10 mouse cellular contexts compared by ENCODE assay signal in the genomic region with DNA sequence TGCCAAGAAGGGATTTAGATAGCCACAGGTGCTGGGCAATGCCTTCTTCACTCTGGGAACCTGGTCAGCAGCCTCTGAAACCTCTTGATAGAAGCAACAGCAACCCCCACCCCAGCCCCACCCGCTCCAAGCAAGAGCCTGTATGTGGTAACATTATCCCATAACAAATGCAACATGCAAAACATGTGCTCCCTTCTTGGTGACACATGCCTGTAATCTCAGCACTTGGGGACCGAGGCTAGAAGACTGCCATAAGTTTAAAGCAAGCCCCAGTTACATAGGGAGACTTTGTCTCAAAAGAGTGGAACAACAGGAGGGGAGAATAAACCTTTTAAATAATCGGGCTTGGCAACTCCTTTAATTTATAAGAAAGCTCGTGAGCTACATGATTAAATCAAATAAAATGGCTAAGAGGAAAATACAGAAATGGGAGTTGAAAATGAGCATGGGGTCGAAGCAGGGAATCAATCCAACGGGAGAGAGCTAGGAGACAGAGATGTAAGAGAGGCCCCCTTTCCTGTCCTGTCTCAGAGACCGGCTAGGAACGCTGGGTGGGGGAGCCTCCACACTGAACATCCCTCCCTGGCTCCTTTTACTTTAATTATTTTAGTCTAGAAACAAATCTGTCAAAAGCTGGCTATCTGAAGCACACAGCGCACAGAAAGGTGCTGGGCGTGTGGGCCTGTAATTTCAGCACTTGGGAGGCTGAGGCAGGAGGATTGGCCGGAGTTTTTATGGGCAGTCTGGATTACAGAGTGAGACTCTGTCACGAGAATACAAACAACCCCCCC. TPM values are rescaled to one million over a fixed set of nuclear protein-coding genes. Genes with fewer than 3 reads are reported as not detected.
A peak's percentile ranks its signal among the peaks of the same experiment; 100 is the strongest.
DNase-seq lines count a peak whose midpoint lies in the region; ATAC-seq and TF ChIP-seq lines count a peak whose summit lies in the region.
"Had no signal": no experiment of that assay in that cellular context is flagged by ENCODE, and none has a peak within 500 bp of the region (broad histone marks: within the 10 kb centered on the region; RNA-seq: fewer than 3 reads in every experiment).

No protein-coding gene starts in this region.

- TF ChIP-seq EP300 in heart, adult 2 months (IDR thresholded peaks at IDR 0.05; ENCODE audit: insufficient read depth, low read depth, low read length): no peak

- intact Hi-C loops in heart, adult 2 months (cut with DNase I): loop anchor here (2.0 to 5.0 kb wide), 5 partner anchors 96 to 381 kb away; a partner anchor contains a TSS

- peak overlapping the region; percentile 100 for H3K4me2 ChIP-seq in hindbrain, embryonic 16.5 days (ENCODE audit: low read length)
- H3K4me2 ChIP-seq in midbrain, embryonic 11.5 days: peak overlapping the region; percentile 98

- H3K27me3 ChIP-seq in heart, adult 2 months (ENCODE audit: control insufficient read depth, insufficient read depth, low read length): no peaks in the 10 kb centered on the region
- peaks cover 42% of the 10 kb centered on the region for H3K27me3 ChIP-seq in hindbrain, embryonic 16.5 days (replicated peaks; ENCODE audit: control insufficient read depth, insufficient read depth, low read length)
- H3K27me3 ChIP-seq in midbrain, embryonic 11.5 days (ENCODE audit: control insufficient read depth, insufficient read depth, low read length): peaks cover 39% of the 10 kb centered on the region
- H3K27me3 ChIP-seq in thymus, adult 2 months (ENCODE audit: control insufficient read depth, insufficient read depth, low read length): peaks cover 23% of the 10 kb centered on the region

- H3K9ac ChIP-seq in heart, adult 2 months (ENCODE audit: low read depth, low read length): no peak overlapping the region
- no peak overlapping the region for H3K9ac ChIP-seq in ES-E14 (ENCODE audit: insufficient read depth, low read depth, low read length, poor library complexity, severe bottlenecking)
- H3K9ac ChIP-seq in hindbrain, embryonic 16.5 days (ENCODE audit: low read depth, low read length): no peak overlapping the region
- no peak overlapping the region for H3K9ac ChIP-seq in midbrain, embryonic 11.5 days (ENCODE audit: low read length)

- 44% methylated on average over 12 of the region's 12 CpGs for WGBS in heart, adult 2 months
- WGBS in hindbrain, embryonic 16.5 days: 52% methylated on average over 12 of the region's 12 CpGs
- WGBS in midbrain, embryonic 11.5 days: 50% methylated on average over 12 of the region's 12 CpGs
- WGBS in thymus, adult 2 months: 40% methylated on average over 12 of the region's 12 CpGs

- TF ChIP-seq POLR2A in heart, adult 2 months (IDR thresholded peaks at IDR 0.05; ENCODE audit: insufficient read depth, low read depth, low read length): no peak
- no peak for TF ChIP-seq POLR2A in thymus, adult 2 months (IDR thresholded peaks at IDR 0.05; ENCODE audit: control insufficient read depth, extremely low read depth, insufficient read depth, low read length, poor library complexity)

- no peak for TF ChIP-seq CTCF in heart, adult 2 months (IDR thresholded peaks at IDR 0.05)
- no peak for TF ChIP-seq CTCF in thymus, adult 2 months (IDR thresholded peaks at IDR 0.05; ENCODE audit: borderline replicate concordance, control insufficient read depth, extremely low read depth, insufficient read depth, low read length, poor library complexity)

- H3K27ac ChIP-seq in heart, adult 2 months: no peak overlapping the region
- H3K27ac ChIP-seq in ES-E14 (ENCODE audit: insufficient read depth, low read depth, low read length, poor library complexity, severe bottlenecking): no peak overlapping the region
- H3K27ac ChIP-seq in hindbrain, embryonic 16.5 days (ENCODE audit: low read depth, low read length): no peak overlapping the region
- H3K27ac ChIP-seq in midbrain, embryonic 11.5 days (ENCODE audit: low read depth, low read length): no peak overlapping the region
- no peak overlapping the region for H3K27ac ChIP-seq in thymus, adult 2 months (ENCODE audit: control insufficient read depth, insufficient read depth, low read length)

- H3K4me1 ChIP-seq in heart, adult 2 months (ENCODE audit: control insufficient read depth, insufficient read depth, low read length): peaks cover 8% of the 10 kb centered on the region
- H3K4me1 ChIP-seq in ES-E14 (ENCODE audit: control insufficient read depth in 2 of 2, insufficient read depth in 2 of 2, low read length in 2 of 2, poor library complexity in 1 of 2): peaks cover 3 to 13% of the 10 kb centered on the region in 2 experiments; a peak in 3 of 4 replicates
- peaks cover 31% of the 10 kb centered on the region for H3K4me1 ChIP-seq in hindbrain, embryonic 16.5 days (ENCODE audit: control insufficient read depth, insufficient read depth, low read depth, low read length)
- H3K4me1 ChIP-seq in midbrain, embryonic 11.5 days (ENCODE audit: control insufficient read depth, insufficient read depth, low read length): peaks cover 36% of the 10 kb centered on the region
- H3K4me1 ChIP-seq in thymus, adult 2 months (replicated peaks; ENCODE audit: control insufficient read depth, insufficient read depth, low read length): 0 out of 2 replicates have a peak, but pooled peaks cover 13% of the 10 kb centered on the region

- ATAC-seq in hindbrain, embryonic 16.5 days: no peak
- ATAC-seq in midbrain, embryonic 11.5 days (ENCODE audit: low FRiP score): no peak
- no peak for ATAC-seq in inflammation-experienced regulatory T-cells, adult 6 months

- H3K36me3 ChIP-seq in heart, adult 2 months (ENCODE audit: control insufficient read depth, insufficient read depth, low read length): no peaks in the 10 kb centered on the region
- H3K36me3 ChIP-seq in ES-E14 (ENCODE audit: control insufficient read depth, insufficient read depth, low read length, poor library complexity, severe bottlenecking): no peaks in the 10 kb centered on the region
- no peaks in the 10 kb centered on the region for H3K36me3 ChIP-seq in hindbrain, embryonic 16.5 days (ENCODE audit: control insufficient read depth, insufficient read depth, low read length)
- no peaks in the 10 kb centered on the region for H3K36me3 ChIP-seq in midbrain, embryonic 11.5 days (ENCODE audit: control insufficient read depth, insufficient read depth, low read length)
- no peaks in the 10 kb centered on the region for H3K36me3 ChIP-seq in thymus, adult 2 months (ENCODE audit: control insufficient read depth, insufficient read depth, low read length)

- no peaks in the 10 kb centered on the region for H3K79me2 ChIP-seq in heart, adult 2 months (replicated peaks; ENCODE audit: control insufficient read depth, insufficient read depth, low read length)

- peak in 1 of 2 experiments; percentile 22 for DNase-seq in heart, adult 2 months
- no peak for DNase-seq in heart, adult 8-10 months (ENCODE audit: low spot score)
- DNase-seq in ES-E14 (ENCODE audit: low read depth, low spot score): no peak
- peak; percentile 86 for DNase-seq in midbrain, embryonic 11.5 days (ENCODE audit: low spot score, missing footprints)
- DNase-seq in thymus, adult 2 months: no peak
- no peak for DNase-seq in left cerebral cortex, adult 18-20 months (ENCODE audit: low spot score in 2 of 2)

- peak overlapping the region; percentile 81 for H3K4me3 ChIP-seq in heart, adult 2 months
- 0 out of 4 replicates have a peak overlapping the region, but pooled peaks have one; percentile 13 to 63 for H3K4me3 ChIP-seq in ES-E14 (ENCODE audit: insufficient read depth in 1 of 2, low read depth in 1 of 2, low read length in 2 of 2, poor library complexity in 1 of 2, severe bottlenecking in 1 of 2)
- H3K4me3 ChIP-seq in hindbrain, embryonic 16.5 days (ENCODE audit: low read length): peak overlapping the region; percentile 55; the same call in 1 of the 2 replicates
- peak overlapping the region; percentile 52 for H3K4me3 ChIP-seq in midbrain, embryonic 11.5 days (ENCODE audit: low read depth, low read length)
- H3K4me3 ChIP-seq in thymus, adult 2 months (ENCODE audit: control insufficient read depth, insufficient read depth, low read length): no peak overlapping the region

- in situ Hi-C loops in ES-E14 (cut with MboI; ENCODE audit: low sequenced_read_pairs in 2 of 2, unreplicated experiment in 2 of 2): no loop called here

- H3K9me3 ChIP-seq in ES-E14 (ENCODE audit: control insufficient read depth, insufficient read depth, low read depth, low read length): no peaks in the 10 kb centered on the region
- H3K9me3 ChIP-seq in hindbrain, embryonic 16.5 days (ENCODE audit: control insufficient read depth, low read length): no peaks in the 10 kb centered on the region
- H3K9me3 ChIP-seq in midbrain, embryonic 11.5 days (ENCODE audit: control insufficient read depth, low read length): no peaks in the 10 kb centered on the region

TF ChIP-seq in ES-E14, 5 proteins besides CTCF, POLR2A, EP300 and RAD21:
- TF ChIP-seq ZC3H11A (IDR thresholded peaks at IDR 0.05; ENCODE audit: borderline replicate concordance, low read depth, low read length) (no peak), CHD2 (IDR thresholded peaks at IDR 0.05; ENCODE audit: low read depth, low read length) (no peak), HCFC1 (IDR thresholded peaks at IDR 0.05; ENCODE audit: borderline replicate concordance, insufficient read depth, low read length) (no peak), MAFK (IDR thresholded peaks at IDR 0.05; ENCODE audit: insufficient read depth, low read depth, low read length) (no peak), ZNF384 (IDR thresholded peaks at IDR 0.05; ENCODE audit: low read depth, low read length) (no peak)

RNA-seq across cellular contexts. Expression of a gene that starts 17.0 kb away (rescaled TPM):
- not detected for total RNA-seq in heart, adult 2 months (2021)
- not detected in 2 replicates for polyA plus RNA-seq in heart, adult 2 months (2012; rRNA removed)
- not detected for total RNA-seq in heart, adult 8-10 months (2022)
- not detected in 2 replicates for total RNA-seq in ES-E14 (2012; rRNA removed)
- not detected in 2 replicates for polyA plus RNA-seq in hindbrain, embryonic 16.5 days (2015; fragmentation: Nextera tagmentation; extraction: Ambion mirVana)
- polyA plus RNA-seq in midbrain, embryonic 11.5 days (2014; fragmentation: Nextera tagmentation; extraction: Ambion mirVana): not detected in 2 replicates
- polyA plus RNA-seq in inflammation-experienced regulatory T-cells, adult 6 months (2017; shearing (Covaris generic)): not detected
- polyA plus RNA-seq in thymus, adult 2 months (2012; rRNA removed): not detected in 2 replicates
- not detected for total RNA-seq in left cerebral cortex, adult 18-20 months (2021)
- total RNA-seq: adrenal gland, adult 18-20 months; layer of hippocampus, postnatal 10 days had no signal

RNA-seq across cellular contexts. Expression of a gene that starts 36.2 kb away (rescaled TPM):
- 10 to 100 TPM; 11.0 to 11.5 TPM for total RNA-seq in heart, adult 2 months (2021)
- polyA plus RNA-seq in heart, adult 2 months (2012; rRNA removed): 3.6 and 7.1 TPM in 2 replicates
- total RNA-seq in heart, adult 8-10 months (2022): 10 to 100 TPM in 1 of 4 experiments, 1 to 10 TPM in 3; 3.0 to 10.3 (median 4.2) TPM
- total RNA-seq in ES-E14 (2012; rRNA removed): 5.1 and 8.0 TPM in 2 replicates
- polyA plus RNA-seq in hindbrain, embryonic 16.5 days (2015; fragmentation: Nextera tagmentation; extraction: Ambion mirVana): 1.7 and 2.1 TPM in 2 replicates
- 3.8 and 4.6 TPM in 2 replicates for polyA plus RNA-seq in midbrain, embryonic 11.5 days (2014; fragmentation: Nextera tagmentation; extraction: Ambion mirVana)
- not detected for polyA plus RNA-seq in inflammation-experienced regulatory T-cells, adult 6 months (2017; shearing (Covaris generic))
- polyA plus RNA-seq in thymus, adult 2 months (2012; rRNA removed): 3.2 and 4.2 TPM in 2 replicates
- total RNA-seq in left cerebral cortex, adult 18-20 months (2021): 1 to 10 TPM in 1 of 2 experiments, under 1 TPM in 1; 0.91 to 3.1 TPM
